Comparison of ENCODE assay signal across 17 mouse cellular contexts in the genomic region with DNA sequence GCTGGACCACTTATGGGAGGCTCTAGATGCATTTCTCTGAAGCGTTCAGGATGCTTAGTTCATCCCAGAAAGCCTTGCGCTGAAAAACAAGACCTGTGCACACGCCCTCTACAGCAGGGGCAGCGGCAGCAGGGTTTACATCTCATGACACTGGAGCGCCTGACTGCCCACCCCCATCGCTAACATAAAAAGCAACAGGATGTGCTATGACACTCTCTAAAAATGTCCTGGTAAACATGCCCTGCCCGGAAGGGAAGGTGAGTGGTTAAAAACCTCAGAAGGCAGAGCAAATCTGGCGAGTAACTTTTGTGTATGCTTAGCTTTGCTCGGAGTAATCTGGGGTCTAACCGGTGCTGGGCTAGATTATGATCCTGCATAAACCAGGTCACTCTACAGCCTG.
DNase-seq lines count a peak whose midpoint lies in the region; ATAC-seq and TF ChIP-seq lines count a peak whose summit lies in the region.
"Had no signal": no experiment of that assay in that cellular context is flagged by ENCODE, and none has a peak within 500 bp of the region (broad histone marks: within the 10 kb centered on the region; RNA-seq: fewer than 3 reads in every experiment).

No protein-coding gene starts in this region.

- H3K27ac ChIP-seq in spleen, adult 2 months (ENCODE audit: insufficient read depth, low read length), result peak overlapping the region; percentile 97
- H3K27ac ChIP-seq in kidney, embryonic 14.5 days (ENCODE audit: low read depth, low read length), result no peak overlapping the region
- no peak overlapping the region for H3K27ac ChIP-seq in hindbrain, embryonic 10.5 days
- H3K27ac ChIP-seq: forebrain, embryonic 12.5 days; gastrocnemius, adult 2 months; heart, embryonic 10.5 days; layer of hippocampus, adult 2 months; liver, embryonic 14.5 days; midbrain, embryonic 13.5 days; neural tube, embryonic 13.5 days had no signal

- H3K4me3 ChIP-seq in spleen, adult 2 months (ENCODE audit: extremely low read depth, insufficient read depth, insufficient read length), result 0 out of 2 replicates have a peak overlapping the region, but pooled peaks have one; percentile 34
- H3K4me3 ChIP-seq in kidney, embryonic 14.5 days (ENCODE audit: low read length), result no peak overlapping the region
- H3K4me3 ChIP-seq in hindbrain, embryonic 10.5 days, result no peak overlapping the region
- H3K4me3 ChIP-seq: forebrain, embryonic 12.5 days; gastrocnemius, adult 2 months; heart, embryonic 10.5 days; layer of hippocampus, adult 2 months; midbrain, embryonic 13.5 days; neural tube, embryonic 13.5 days had no signal

- peak; percentile 10; the same call in 1 of the 2 replicates for TF ChIP-seq POLR2A in spleen, adult 2 months (IDR thresholded peaks at IDR 0.05; ENCODE audit: low read depth, low read length)

- WGBS in spleen, adult 2 months, result 6% methylated on average over 10 of the region's 10 CpGs
- 63% methylated on average over 10 of the region's 10 CpGs for WGBS in kidney, embryonic 14.5 days
- 83% methylated on average over 10 of the region's 10 CpGs for WGBS in hindbrain, embryonic 10.5 days

- no peaks in the 10 kb centered on the region for H3K27me3 ChIP-seq in spleen, adult 2 months (ENCODE audit: control insufficient read depth, insufficient read depth, low read length)
- no peaks in the 10 kb centered on the region for H3K27me3 ChIP-seq in kidney, embryonic 14.5 days (ENCODE audit: control insufficient read depth, insufficient read depth, low read length)
- H3K27me3 ChIP-seq in hindbrain, embryonic 10.5 days (ENCODE audit: insufficient read depth, poor library complexity, severe bottlenecking), result no peaks in the 10 kb centered on the region
- H3K27me3 ChIP-seq: forebrain, embryonic 12.5 days; midbrain, embryonic 13.5 days; neural tube, embryonic 13.5 days had no signal

- ATAC-seq in kidney, embryonic 14.5 days (ENCODE audit: low FRiP score, low TSS enrichment), result no peak
- ATAC-seq: midbrain, embryonic 13.5 days had no signal

- no peaks in the 10 kb centered on the region for H3K9me3 ChIP-seq in kidney, embryonic 14.5 days (ENCODE audit: control insufficient read depth, low read length)
- H3K9me3 ChIP-seq in hindbrain, embryonic 10.5 days, result no peaks in the 10 kb centered on the region
- H3K9me3 ChIP-seq: forebrain, embryonic 12.5 days; heart, embryonic 10.5 days had no signal

- H3K36me3 ChIP-seq in spleen, adult 2 months (ENCODE audit: control insufficient read depth, insufficient read depth, low read length), result no peaks in the 10 kb centered on the region
- H3K36me3 ChIP-seq in kidney, embryonic 14.5 days (ENCODE audit: control insufficient read depth, insufficient read depth, low read length), result no peaks in the 10 kb centered on the region
- H3K36me3 ChIP-seq in hindbrain, embryonic 10.5 days, result peaks cover 4% of the 10 kb centered on the region; the same call in 1 of the 2 replicates
- H3K36me3 ChIP-seq: neural tube, embryonic 13.5 days had no signal

- no peak for TF ChIP-seq CTCF in spleen, adult 2 months (IDR thresholded peaks at IDR 0.05; ENCODE audit: extremely low read depth, insufficient read depth, insufficient read length, insufficient replicate concordance)

- H3K9ac ChIP-seq in kidney, embryonic 14.5 days (ENCODE audit: low read depth, low read length), result no peak overlapping the region
- H3K9ac ChIP-seq: forebrain, embryonic 12.5 days; liver, embryonic 14.5 days; midbrain, embryonic 13.5 days; neural tube, embryonic 13.5 days had no signal

- peaks cover 27% of the 10 kb centered on the region; the same call in 1 of the 2 replicates for H3K4me1 ChIP-seq in spleen, adult 2 months (ENCODE audit: control insufficient read depth, insufficient read depth, insufficient read length)
- H3K4me1 ChIP-seq in kidney, embryonic 14.5 days (ENCODE audit: control insufficient read depth, insufficient read depth, low read length), result no peaks in the 10 kb centered on the region
- 0 out of 2 replicates have a peak, but pooled peaks cover 3% of the 10 kb centered on the region for H3K4me1 ChIP-seq in hindbrain, embryonic 10.5 days (replicated peaks)

- peak; percentile 85 for DNase-seq in CD4-positive helper T cell, adult 2 months (ENCODE audit: low read depth, low spot score)
- DNase-seq in CD8-positive naive resting alpha-beta T cell, adult 2 months (ENCODE audit: low read depth in 2 of 2, low spot score in 2 of 2), result peak; percentile 80 to 84
- DNase-seq in lung, postnatal 36 days, result peak; percentile 46
- peak; percentile 64 to 85 for DNase-seq in spleen, adult 2 months (ENCODE audit: low read depth in 1 of 2, low spot score in 2 of 2)
- DNase-seq in hindbrain, embryonic 10.5 days (ENCODE audit: low spot score), result no peak
- no peak for DNase-seq in urinary bladder, adult 18-20 months (ENCODE audit: low spot score in 2 of 2)
- no peak for DNase-seq in urinary bladder, postnatal 25 days (ENCODE audit: low spot score)
- DNase-seq: cerebellum, adult 9-10 months; gastrocnemius, adult 2 months; kidney, adult 18-20 months had no signal

- H3K4me2 ChIP-seq in kidney, embryonic 14.5 days (replicated peaks; ENCODE audit: low read depth, low read length), result no peak overlapping the region
- H3K4me2 ChIP-seq: forebrain, embryonic 12.5 days; midbrain, embryonic 13.5 days; neural tube, embryonic 13.5 days had no signal

Comparison
In these comparisons a context has a peak if more than half of its experiments do, and no peak if none do; other contexts are left out.
1. DNase-seq: peak in CD4-positive helper T cell, adult 2 months (single experiment), CD8-positive naive resting alpha-beta T cell, adult 2 months (2 of 2), lung, postnatal 36 days (single experiment) and spleen, adult 2 months (2 of 2); none in hindbrain, embryonic 10.5 days (single experiment), urinary bladder, adult 18-20 months (0 of 2) and urinary bladder, postnatal 25 days (single experiment).